Mouse (Mus musculus) retina, postnatal 7 days (tissue): ENCODE results near the gene 1700113H08Rik.

Experiments used
- DNase-seq: peaks from one replicate; pipeline ENCODE4 v3.0.0-alpha.2; 2012; ENCODE audit warnings: low read depth, low spot score

Gene 1700113H08Rik

DNA sequence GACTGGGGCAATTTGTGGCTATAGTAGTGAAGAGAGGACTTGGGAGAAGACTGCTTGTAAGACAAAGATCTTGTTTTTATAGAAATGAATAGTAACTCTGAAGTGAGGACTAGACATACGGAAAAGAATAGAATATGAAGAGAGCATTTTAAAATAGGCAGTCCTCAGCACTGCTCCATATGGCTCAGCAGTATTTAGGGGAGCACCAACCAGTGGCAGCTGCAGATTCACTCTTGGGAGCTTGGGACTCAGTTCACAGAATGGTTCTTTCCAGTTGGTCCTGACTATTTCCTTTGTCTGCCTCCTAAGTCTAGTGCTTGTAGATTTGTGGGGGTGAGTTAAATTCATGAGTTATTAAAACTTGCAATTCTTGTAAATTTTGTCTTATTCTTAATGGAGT is 151.6 kb downstream of the 1700113H08Rik start:
- no peak for DNase-seq

DNA sequence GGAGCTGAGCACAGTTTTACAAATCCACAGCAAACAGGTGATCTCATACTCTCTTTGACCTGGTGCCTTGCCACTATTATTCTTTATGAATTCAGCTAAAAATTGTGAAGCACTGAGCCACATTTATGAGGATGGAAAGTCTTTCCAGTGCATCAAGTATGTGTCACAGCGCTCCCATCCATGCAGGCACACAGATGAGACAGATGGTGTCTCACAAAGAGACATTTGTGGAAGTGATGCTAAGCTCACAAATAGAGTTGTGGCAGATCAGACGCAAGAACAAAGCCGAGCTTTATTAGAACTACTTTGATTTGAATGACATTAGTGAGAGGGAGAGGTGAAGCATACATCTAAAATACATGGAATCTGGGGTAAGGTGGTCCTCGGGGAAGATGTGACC is 153.2 kb downstream of the 1700113H08Rik start:
- no peak for DNase-seq

- DNase-seq = no peak
Measured at GRCm38 (mm10) chr10:87212854-87213253, 155.0 kb downstream of the 1700113H08Rik start.

DNA sequence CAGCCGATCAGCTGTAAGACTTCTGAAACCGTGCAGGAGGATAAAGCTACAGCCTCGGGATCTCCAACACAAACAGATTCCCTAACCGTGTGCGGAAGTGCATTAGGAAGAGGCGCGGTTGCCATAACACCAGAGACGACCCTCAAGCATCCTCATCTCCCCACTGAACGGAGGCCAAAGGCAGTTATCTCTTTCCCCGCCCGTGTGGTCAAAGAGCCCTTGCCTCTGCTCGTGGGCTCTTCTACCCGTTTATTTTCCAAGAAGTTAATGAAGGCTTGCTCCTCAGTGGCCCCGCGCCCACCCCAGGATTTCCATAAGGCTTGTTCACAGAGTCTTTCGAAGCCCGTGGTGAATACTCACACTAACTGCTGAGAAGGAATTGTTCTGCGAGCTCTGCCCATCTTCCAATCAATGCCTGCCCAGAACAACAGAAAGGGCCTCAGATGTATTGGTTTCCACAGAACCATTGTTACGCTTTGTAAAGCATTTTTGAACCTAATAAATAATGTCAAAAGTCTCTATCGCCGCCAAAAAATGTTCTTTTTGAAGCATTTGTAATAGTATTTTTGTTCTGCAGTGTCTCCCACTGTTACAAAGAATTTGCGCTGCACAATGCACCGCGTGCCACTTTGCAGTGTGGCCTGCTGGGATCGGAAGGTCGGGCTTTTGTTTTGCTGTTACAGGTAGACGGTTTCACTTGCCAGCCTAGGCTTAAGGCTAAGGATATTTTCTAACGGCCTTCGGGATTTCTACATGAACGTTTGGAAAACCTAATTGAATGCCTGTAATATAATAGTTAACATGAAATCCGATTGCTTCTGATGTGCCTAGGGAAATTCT is 172.4 kb downstream of the 1700113H08Rik start:
- no peak for DNase-seq

- DNase-seq = no peak
Measured at GRCm38 (mm10) chr10:87239332-87240008, 181.6 kb downstream of the 1700113H08Rik start.

DNA sequence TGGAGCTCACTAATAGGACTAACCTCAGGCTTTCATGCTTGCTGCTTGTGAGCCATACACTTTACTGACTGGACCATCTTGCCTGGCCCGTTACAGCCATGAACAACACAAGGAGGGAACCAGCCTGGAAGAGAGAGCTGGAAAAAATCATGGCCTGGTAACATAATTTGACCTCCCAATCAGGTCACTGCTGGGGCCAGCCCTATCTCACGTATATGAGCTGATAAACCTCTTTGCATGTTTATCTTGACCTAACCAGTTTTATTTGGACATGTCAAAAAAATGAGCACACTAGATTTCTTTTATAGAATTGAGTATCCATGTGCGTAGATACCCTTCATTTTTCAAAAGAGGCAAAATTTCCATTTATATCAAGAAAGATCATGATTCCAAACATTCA is 213.9 kb downstream of the 1700113H08Rik start:
- no peak for DNase-seq

DNA sequence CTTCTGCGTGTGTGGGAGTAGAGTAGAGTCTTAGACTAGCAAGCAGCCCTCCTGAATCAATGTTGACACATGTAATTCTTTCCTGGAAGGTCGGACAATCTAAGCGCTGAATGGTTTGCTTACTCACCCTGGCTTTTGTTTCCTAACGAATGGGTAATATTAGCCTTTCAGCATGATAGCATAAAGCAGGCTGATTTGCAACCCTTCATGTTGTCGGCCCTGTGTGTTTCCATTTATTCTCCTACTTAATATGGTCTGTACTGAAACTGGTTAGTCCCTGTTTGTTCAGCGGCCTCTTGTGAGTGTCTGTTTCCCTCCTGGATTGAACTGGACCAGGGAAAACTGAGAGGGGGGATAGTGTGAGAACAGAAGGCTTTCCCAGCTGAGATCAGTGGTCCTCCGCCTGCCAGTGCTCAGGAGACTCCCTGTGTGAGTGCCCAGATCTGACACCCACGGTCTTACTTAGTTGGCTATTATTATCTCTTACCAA is 214.3 kb downstream of the 1700113H08Rik start:
- no peak for DNase-seq

- no peak for DNase-seq
Measured at GRCm38 (mm10) chr10:87275075-87275474, 217.2 kb downstream of the 1700113H08Rik start.
